Mouse (Mus musculus) 416B (cell line): ENCODE measurements at regions not wholly inside any gene's neighbourhood (a gene's known extent, or its start where the extent isn't known, plus 50 kb on each side); places are given as distances from the start of the nearest gene placed in this dataset.
A peak's percentile ranks its signal among the peaks of the same experiment; 100 is the strongest.

Experiments used
- DNase-seq: peaks from one replicate; pipeline ENCODE4 v3.0.0; 2011; ENCODE audit warnings: low read depth

GRCm38 (mm10) chr10:9295269-9295668, 379.7 kb downstream of the Samd5 start:
- no peak for DNase-seq

- DNase-seq = no peak
These were observed 380.4 kb downstream of the Samd5 start for GRCm38 (mm10) chr10:9294620-9295019.

- no peak for DNase-seq
These were observed 383.4 kb downstream of the Samd5 start for GRCm38 (mm10) chr10:9291456-9292146.

- no peak for DNase-seq
These were observed 387.1 kb upstream of the Sash1 start for GRCm38 (mm10) chr10:9272940-9273339.

GRCm38 (mm10) chr10:9272243-9272642, 386.4 kb upstream of the Sash1 start:
- no peak for DNase-seq

GRCm38 (mm10) chr10:9265528-9265927, 379.7 kb upstream of the Sash1 start:
- no peak for DNase-seq

GRCm38 (mm10) chr10:9264309-9265000, 378.6 kb upstream of the Sash1 start:
- no peak for DNase-seq

- DNase-seq = no peak
These were observed 372.8 kb upstream of the Sash1 start for GRCm38 (mm10) chr10:9258705-9259104.

GRCm38 (mm10) chr10:9252941-9253217, 367.0 kb upstream of the Sash1 start:
- DNase-seq = no peak

- no peak for DNase-seq
These were observed 366.5 kb upstream of the Sash1 start for GRCm38 (mm10) chr10:9252120-9252940.

- DNase-seq = no peak
These were observed 357.4 kb upstream of the Sash1 start for GRCm38 (mm10) chr10:9243281-9243618.

- no peak for DNase-seq
These were observed 356.9 kb upstream of the Sash1 start for GRCm38 (mm10) chr10:9242596-9243280.

GRCm38 (mm10) chr10:9239956-9240355, 354.1 kb upstream of the Sash1 start:
- no peak for DNase-seq

- DNase-seq = no peak
These were observed 345.9 kb upstream of the Sash1 start for GRCm38 (mm10) chr10:9231751-9232150.

- DNase-seq = no peak
These were observed 343.2 kb upstream of the Sash1 start for GRCm38 (mm10) chr10:9229116-9229515.

GRCm38 (mm10) chr10:9227361-9227760, 341.5 kb upstream of the Sash1 start:
- DNase-seq = no peak

- no peak for DNase-seq
These were observed 324.8 kb upstream of the Sash1 start for GRCm38 (mm10) chr10:9210646-9211045.

GRCm38 (mm10) chr10:9204096-9204495, 318.2 kb upstream of the Sash1 start:
- DNase-seq = no peak

- DNase-seq = no peak
These were observed 317.5 kb upstream of the Sash1 start for GRCm38 (mm10) chr10:9203323-9203722.

GRCm38 (mm10) chr10:9202922-9203321, 317.1 kb upstream of the Sash1 start:
- no peak for DNase-seq

GRCm38 (mm10) chr10:9174997-9175396, 289.1 kb upstream of the Sash1 start:
- peak; percentile 8 for DNase-seq

- DNase-seq = no peak
These were observed 287.6 kb upstream of the Sash1 start for GRCm38 (mm10) chr10:9173509-9173908.

GRCm38 (mm10) chr10:9168725-9169124, 282.9 kb upstream of the Sash1 start:
- DNase-seq = no peak
